Mouse (Mus musculus) gastrocnemius, postnatal 25 days (tissue): Measurements from ENCODE around the gene Lyst. TPM values are rescaled to one million over a fixed set of nuclear protein-coding genes. Genes with fewer than 3 reads are reported as not detected.
"Not testable (repeated sequence)": the region's sequence is repeated elsewhere in the genome, so short reads cannot be mapped to it uniquely, and the experiment has no call there.

Source experiments
- DNase-seq: peaks from one replicate; pipeline ENCODE4 v3.0.0; 2022
- long read RNA-seq, 2 experiments: library from polyadenylated mRNA; stranded (forward); transcript quantifications; one replicate each; pipeline ENCODE4 v2.0.0; 2021
- total RNA-seq, 2 experiments: library from RNA; stranded (reverse); gene quantifications; 1 replicate in 1 of 2; 2 replicates in 1 of 2; pipeline ENCODE4 v1.2.3; 2021

Gene Lyst
- total RNA-seq, result 1 to 10 TPM; 4.1 to 5.9 TPM
- long read RNA-seq, experiment 1, partial matches to known transcripts, result 0 of 3 reads
- long read RNA-seq, experiment 1, other reads (novel, unspliced or antisense), result 3 of 3 reads
- long read RNA-seq, experiment 2, result 0 reads

- peak; percentile 99 for DNase-seq
These were observed at the start of gene Lyst for GRCm38 (mm10) chr13:13590048-13591011. TSS of gene Lyst (plus strand) at chr13:13590397.

DNA sequence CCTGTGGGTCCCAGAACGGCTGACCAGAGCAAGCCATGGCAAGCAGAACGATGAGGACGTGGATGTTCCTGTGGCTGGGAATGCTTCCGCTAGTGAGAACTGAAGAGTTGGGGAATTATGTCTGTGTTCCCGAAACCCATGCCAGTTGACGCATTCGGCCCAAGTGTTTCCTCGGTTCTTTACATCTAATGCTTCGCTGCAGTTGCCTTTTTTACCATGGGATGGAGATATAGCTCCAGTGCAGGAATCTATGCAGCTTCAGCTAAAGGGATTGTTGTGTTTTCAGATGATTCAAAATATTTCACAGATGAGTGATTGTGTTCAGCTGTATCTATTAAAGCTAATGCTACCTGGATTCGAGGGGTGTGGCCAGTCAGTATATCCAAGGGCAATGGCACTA is 47.1 kb upstream of the Lyst start:
- not testable (repeated sequence) for DNase-seq

DNA sequence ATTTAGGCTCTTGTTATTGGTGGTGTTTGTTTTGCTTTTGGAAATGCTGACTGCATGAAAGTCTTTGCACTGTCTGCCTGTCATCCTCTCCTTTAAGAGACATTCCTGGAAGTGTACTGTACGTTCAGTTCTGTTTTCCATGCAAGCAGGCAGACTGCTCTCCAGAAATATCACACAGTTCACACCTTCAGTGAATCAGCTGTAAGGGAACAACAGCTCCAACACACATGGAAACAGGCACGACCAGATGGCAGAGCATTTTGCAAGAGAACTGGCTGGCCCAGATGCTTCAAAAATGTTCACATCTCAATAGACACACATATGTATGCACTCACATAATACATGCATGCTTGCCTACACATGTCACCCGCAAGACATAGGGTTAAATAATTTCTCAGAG is 43.4 kb upstream of the Lyst start:
- no peak for DNase-seq

DNA sequence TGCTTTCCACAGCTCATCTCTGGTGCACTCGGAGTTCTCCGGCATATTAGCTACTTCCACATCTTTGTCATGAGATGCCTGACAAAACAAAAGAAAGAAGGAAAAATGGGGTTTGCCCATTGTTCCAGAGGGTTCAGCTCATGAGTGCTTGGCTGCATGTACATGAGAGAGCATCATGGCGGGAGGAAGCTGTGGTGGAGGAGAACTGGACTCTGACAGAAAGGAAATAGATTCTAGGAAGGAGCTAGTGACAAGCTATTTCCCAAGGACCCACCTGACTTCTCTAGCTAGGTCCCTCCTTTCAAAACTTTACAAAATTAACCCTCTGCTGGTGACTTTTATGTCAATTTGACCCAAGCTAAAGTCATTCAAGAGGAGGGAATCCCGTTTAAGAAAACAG is 42.3 kb upstream of the Lyst start:
- no peak for DNase-seq

- DNase-seq, result no peak
These were observed 41.6 kb upstream of the Lyst start for GRCm38 (mm10) chr13:13548431-13549190.

GRCm38 (mm10) chr13:13549687-13550660 is 40.2 kb upstream of the Lyst start:
- DNase-seq, result no peak

DNA sequence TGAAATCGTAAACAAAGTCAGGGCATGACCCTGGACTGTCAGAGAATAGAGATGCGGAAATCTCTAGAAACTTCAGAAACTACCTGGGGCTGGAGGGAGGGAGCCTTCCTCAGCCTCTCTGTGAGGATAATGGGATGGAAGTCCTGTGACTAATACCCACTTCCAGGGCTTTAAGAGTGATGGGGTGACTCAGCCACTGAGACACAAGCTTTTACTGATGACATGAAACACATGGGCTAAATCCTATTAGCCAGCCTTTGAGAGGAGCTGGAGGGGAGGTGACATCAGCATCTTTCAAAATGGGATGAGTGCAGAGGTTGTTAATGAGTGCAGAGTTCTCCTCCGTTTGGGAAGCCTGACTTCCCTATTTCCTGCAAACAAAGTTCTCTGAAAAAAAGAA is 38.2 kb upstream of the Lyst start:
- no peak for DNase-seq

GRCm38 (mm10) chr13:13553660-13554059 is 36.5 kb upstream of the Lyst start:
- no peak for DNase-seq

- no peak for DNase-seq
These were observed 35.0 kb upstream of the Lyst start for GRCm38 (mm10) chr13:13555196-13555595.

- DNase-seq, result no peak
These were observed 33.0 kb upstream of the Lyst start for GRCm38 (mm10) chr13:13557001-13557743.

DNA sequence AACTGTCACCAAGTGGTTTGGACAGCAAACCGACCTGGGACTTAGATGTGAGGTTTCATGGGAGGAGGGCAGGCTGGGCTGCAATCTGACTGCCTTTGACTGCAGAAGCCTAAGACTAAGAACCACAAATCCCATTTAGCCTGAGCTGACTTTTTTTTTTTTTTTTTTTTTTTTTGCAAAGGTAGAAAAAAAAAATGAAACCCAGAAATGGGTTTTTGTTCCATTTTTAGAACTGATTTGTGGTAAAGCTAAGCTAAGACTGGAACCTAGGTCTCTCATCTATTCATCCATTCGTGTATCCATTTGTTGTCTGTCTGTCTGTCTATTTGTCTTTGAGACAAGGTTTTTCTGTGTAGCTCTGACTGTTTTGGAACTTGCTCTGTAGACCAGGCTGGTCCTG is 31.9 kb upstream of the Lyst start:
- no peak for DNase-seq

- DNase-seq, result no peak
These were observed 31.3 kb upstream of the Lyst start for GRCm38 (mm10) chr13:13558900-13559299.

DNA sequence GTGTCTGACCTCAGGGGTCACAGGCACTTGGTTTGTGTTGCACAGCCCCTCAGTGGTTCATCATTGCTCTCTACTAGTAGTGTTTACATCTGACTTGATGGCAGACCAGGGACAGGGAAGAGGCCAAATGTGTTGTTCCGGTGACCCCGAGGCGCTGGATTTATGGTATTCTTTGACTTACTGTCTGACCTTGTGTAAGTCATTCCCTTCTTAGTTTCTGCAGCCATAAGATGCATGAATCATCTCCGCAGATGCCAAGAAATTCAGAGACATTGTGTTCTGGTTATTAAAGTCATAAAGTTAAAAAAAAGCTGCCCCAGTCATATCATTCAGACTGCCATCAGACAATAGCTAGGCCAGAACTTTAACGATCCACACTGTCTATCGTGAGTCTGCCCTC is 27.6 kb upstream of the Lyst start:
- DNase-seq, result no peak

DNA sequence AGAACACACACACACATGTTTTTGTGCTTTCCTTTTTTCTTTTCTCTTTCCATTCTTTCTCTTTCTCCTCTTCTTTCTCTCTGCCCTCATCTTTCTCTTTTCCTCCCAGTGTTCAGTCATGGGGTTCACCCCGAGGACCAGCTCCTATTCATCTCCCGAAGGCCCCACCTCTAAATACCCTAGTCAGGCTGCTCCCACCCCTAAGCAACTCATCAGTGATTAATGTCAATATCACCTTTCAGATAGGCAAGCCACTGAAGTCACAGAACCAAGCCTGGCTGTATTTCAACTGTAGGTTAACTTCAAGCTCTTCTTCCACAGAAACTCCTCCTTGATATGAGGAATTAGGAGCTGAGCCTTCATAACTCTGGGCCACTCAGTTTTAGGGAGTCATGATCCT is 26.1 kb upstream of the Lyst start:
- no peak for DNase-seq

DNA sequence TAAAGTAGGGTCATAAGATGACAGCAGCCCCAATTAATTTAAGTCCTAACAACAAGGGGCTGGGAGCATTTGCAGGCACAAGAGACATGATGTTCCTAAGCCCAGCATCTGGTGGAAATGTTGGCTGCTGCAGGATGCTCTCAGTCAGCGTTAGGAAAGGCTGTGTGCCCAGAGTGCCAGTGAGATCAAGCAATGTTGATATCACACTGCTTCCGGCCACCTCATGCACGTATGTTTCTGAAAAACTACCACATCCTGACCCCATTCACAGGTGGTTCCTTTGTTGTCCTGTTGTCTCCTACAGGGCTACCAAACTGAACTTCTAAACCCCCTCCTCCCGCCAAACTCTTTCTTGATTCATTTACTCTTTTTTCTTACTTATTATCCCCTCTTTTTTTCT is 25.7 kb upstream of the Lyst start:
- DNase-seq, result peak; percentile 30

DNA sequence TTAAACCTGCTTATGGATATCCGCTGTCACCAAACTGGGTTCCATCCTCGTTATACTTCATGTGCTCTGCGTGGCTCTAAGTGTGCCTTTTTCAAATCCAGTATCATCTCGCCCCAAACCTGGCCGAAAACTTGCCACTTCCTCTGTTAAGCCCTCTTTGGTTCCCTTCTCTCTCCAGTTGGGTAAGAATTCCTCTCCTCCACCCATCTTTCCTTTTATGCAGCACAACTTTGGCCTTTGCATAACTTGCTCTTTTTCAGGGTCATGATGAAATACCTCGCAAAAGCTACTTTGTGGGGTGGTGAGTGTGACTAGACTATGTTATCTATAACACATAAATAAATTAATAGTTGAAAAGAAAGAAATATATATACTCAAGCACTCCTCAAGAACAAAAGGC is 22.6 kb upstream of the Lyst start:
- no peak for DNase-seq

DNA sequence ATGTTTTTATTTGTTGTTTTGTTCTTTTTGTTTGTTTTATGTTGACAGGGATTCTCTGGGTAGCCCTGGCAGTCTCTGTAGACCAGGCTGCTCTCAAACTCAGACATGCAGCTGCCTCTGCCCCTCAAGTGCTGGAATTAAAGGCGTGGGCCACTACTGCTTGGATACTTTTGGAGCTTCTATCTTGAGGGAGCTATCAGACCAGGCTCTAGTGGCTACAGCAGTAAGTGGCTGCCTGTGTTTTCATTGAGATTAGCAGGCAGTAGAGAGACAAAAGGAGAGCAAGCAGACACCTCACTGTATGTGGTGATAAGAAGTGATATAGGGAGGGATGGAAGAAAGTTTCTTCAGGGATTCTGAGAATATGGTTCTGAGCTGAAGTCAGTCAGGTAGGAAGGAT is 21.4 kb upstream of the Lyst start:
- DNase-seq, result no peak

DNA sequence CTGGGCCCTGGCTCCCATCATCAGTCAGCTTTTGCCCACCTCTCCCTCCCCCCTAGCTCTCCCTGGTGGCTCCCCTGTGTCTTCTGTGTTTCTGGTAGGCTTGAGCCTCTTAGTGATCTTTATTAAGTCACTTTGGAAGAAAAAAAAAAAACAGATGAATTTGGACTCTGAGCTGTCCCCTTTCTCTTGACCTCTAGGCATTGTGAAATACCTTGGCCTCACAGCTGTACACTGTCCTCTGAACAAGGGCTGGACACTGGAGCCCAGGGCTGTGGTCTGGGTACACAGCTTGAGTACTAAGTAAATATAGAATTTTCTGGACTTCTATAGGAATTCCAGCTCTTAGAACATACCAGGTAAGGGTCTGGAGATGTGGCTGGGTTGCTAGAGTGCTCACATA is 20.6 kb upstream of the Lyst start:
- peak; percentile 31 for DNase-seq

- DNase-seq, result no peak
These were observed 17.9 kb upstream of the Lyst start for GRCm38 (mm10) chr13:13572060-13572835.

DNA sequence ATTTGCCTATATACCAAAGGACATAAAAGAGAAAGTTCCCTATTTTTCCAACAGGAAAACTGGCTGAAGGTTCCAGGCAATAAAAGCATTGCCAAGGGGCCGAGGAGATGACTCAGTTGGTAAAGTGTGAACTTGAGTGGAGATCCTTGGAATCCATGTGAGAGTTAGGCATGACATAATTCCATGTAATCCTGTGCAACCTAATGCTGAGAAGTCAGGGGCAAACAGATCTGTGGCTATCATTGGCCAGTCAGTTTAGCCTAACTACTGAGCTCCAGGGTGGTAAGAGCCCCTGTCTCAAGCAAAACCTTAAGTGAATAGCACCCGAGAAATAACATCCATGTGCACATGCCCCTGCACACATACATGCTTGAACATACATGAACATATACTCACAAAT is 17.3 kb upstream of the Lyst start:
- no peak for DNase-seq
